Mouse (Mus musculus): Measurements from ENCODE around the gene Zbtb8os. TPM values are rescaled to one million over a fixed set of nuclear protein-coding genes. Genes with fewer than 3 reads are reported as not detected.

Zbtb8os gene
- polyA plus RNA-seq, 1 experiment from 2014 or later: 46.5 TPM

GRCm38 (mm10) chr4:129303401-129303800 is 32.1 kb upstream of the Zbtb8os start:
- Histone ChIP-seq H3K4me3 (no peak overlapping the region), H3K4me1 (peaks cover 13% of the 10 kb centered on the region), H3K27ac (no peak overlapping the region), H3K27me3 (ENCODE audit: poor library complexity, severe bottlenecking) (no peaks in the 10 kb centered on the region), H3K9me3 (peaks cover 11% of the 10 kb centered on the region), H3K36me3 (replicated peaks) (peaks cover 38% of the 10 kb centered on the region)
- no peak for DNase-seq (ENCODE audit: extremely low spot score, low spot score)
- 83% methylated on average over 5 of the region's 5 CpGs for WGBS

DNA sequence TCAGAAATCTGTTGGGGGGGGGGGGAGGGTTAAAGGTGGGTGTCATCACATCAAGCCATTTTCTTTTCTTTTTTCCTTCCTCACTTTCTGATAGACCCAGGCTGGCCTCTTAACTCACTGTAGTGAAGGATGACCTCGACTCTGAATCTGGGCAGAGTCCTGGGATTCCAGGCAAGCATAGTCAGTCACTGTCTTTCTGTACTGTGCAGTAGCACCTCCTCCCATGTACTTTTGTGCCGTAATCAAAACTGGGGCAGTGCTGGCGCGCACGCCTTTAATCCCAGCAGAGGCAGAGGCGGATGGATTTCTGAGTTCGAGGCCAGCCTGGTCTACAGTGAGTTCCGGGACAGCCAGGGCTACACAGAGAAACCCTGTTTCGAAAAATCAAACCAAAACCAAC is 31.7 kb upstream of the Zbtb8os start:
- WGBS: 94% methylated on average over 9 of the region's 9 CpGs
- no peak for DNase-seq (ENCODE audit: extremely low spot score, low spot score)
- Histone ChIP-seq H3K4me3 (no peak overlapping the region), H3K4me1 (peaks cover 8% of the 10 kb centered on the region), H3K9me3 (peaks cover 11% of the 10 kb centered on the region), H3K36me3 (replicated peaks) (peaks cover 42% of the 10 kb centered on the region), H3K27me3 (ENCODE audit: poor library complexity, severe bottlenecking) (no peaks in the 10 kb centered on the region), H3K27ac (no peak overlapping the region)

DNA sequence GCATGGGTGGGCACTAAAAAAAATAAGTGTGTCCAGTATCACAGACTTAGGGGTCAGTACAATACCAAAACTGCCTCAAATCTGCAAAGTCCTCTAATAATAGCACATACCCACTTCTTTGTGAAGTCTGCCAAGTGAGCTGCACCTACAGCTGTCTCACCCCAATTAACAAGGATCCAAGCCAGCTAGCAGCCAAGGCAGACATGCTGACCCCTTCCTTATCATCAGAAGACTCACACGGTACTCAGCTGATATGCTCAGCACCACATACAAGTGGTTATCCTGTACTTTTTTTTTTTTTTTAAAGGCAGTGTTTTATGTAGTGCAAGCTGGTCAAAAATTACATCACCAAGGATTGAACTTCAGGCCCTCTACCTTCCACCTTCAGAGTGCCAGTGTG is 31.2 kb upstream of the Zbtb8os start:
- peaks cover 47% of the 10 kb centered on the region for H3K36me3 ChIP-seq (replicated peaks)
- H3K4me3 ChIP-seq: no peak overlapping the region
- peaks cover 4% of the 10 kb centered on the region for H3K4me1 ChIP-seq
- 85% methylated on average over 1 of the region's 1 CpGs for WGBS
- peaks cover 11% of the 10 kb centered on the region for H3K9me3 ChIP-seq
- DNase-seq (ENCODE audit: extremely low spot score, low spot score): no peak
- H3K27me3 ChIP-seq (ENCODE audit: poor library complexity, severe bottlenecking): no peaks in the 10 kb centered on the region
- no peak overlapping the region for H3K27ac ChIP-seq

DNA sequence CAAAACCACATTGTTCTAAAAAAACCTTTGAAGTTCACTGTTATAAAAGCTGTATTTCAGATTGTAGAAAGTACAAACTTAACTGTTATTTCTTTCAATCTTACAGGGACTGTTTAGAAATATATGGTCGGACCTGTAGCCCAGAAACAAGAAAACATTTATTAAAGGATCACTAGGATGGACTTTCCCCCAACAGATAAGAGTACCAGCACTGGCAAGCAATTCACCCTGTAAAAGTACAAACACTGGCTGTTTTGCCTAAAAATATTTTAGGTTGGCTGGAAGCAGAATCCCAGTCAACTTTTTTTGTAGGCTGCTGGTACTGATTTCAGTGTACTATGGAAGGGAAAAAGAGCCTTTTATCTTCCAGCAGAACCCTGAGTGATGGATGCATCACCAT is 27.6 kb upstream of the Zbtb8os start:
- H3K4me3 ChIP-seq: no peak overlapping the region

DNA sequence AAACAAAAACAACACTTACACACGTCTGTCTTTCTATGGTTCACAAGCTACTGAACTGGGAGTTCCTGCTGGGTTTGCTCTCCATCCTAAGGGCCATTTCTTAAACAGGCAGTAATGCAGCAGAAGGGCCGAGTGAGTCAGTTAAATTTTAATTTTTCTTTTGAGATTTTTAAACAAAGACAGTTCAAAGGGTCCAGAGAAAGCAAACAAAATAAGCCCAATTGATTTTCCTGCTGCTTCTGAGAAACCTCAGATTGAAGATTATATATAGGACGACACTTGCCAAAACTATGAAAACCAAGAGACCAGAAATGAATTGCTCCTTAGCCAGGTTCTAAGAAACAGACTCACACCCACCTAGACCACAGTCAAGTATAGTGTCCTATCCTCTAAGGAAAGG is 21.6 kb upstream of the Zbtb8os start:
- no peaks in the 10 kb centered on the region for H3K9me3 ChIP-seq
- 89% methylated on average over 3 of the region's 3 CpGs for WGBS
- H3K4me1 ChIP-seq: no peaks in the 10 kb centered on the region
- no peaks in the 10 kb centered on the region for H3K27me3 ChIP-seq (ENCODE audit: poor library complexity, severe bottlenecking)
- H3K27ac ChIP-seq: no peak overlapping the region
- peaks cover 100% of the 10 kb centered on the region for H3K36me3 ChIP-seq (replicated peaks)
- no peak for DNase-seq (ENCODE audit: extremely low spot score, low spot score)
- no peak overlapping the region for H3K4me3 ChIP-seq

More for the DNA sequence above, 27.6 kb upstream of the Zbtb8os start:
- Histone ChIP-seq H3K36me3 (replicated peaks) (peaks cover 84% of the 10 kb centered on the region), H3K9me3 (no peaks in the 10 kb centered on the region), H3K27ac (no peak overlapping the region), H3K4me1 (no peaks in the 10 kb centered on the region), H3K27me3 (ENCODE audit: poor library complexity, severe bottlenecking) (no peaks in the 10 kb centered on the region)
- no peak for DNase-seq (ENCODE audit: extremely low spot score, low spot score)
- WGBS: 90% methylated on average over 1 of the region's 1 CpGs

DNA sequence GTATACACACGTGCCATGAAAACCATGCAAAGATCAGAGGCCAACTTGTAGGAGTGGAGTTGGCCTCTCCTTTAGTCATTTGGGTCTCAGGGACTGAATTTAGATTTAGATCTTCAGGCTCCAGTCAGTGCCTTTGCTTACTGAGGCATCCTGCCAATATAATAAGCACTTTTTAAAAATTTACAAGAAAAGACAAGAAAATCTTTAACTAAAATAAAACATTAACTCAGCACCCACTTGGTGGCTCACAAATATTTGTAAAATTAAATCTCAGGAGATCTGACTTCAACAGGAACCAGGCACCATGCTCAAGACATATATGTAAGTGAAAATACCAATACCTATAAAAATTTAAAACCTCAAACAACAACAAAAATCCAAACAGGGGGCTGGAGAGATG is 14.6 kb upstream of the Zbtb8os start:
- Histone ChIP-seq H3K4me3 (no peak overlapping the region), H3K4me1 (no peaks in the 10 kb centered on the region), H3K27me3 (ENCODE audit: poor library complexity, severe bottlenecking) (no peaks in the 10 kb centered on the region), H3K36me3 (replicated peaks) (peaks cover 100% of the 10 kb centered on the region), H3K27ac (no peak overlapping the region), H3K9me3 (no peaks in the 10 kb centered on the region)
- DNase-seq (ENCODE audit: extremely low spot score, low spot score): no peak
- WGBS: 92% methylated on average over 1 of the region's 1 CpGs

DNA sequence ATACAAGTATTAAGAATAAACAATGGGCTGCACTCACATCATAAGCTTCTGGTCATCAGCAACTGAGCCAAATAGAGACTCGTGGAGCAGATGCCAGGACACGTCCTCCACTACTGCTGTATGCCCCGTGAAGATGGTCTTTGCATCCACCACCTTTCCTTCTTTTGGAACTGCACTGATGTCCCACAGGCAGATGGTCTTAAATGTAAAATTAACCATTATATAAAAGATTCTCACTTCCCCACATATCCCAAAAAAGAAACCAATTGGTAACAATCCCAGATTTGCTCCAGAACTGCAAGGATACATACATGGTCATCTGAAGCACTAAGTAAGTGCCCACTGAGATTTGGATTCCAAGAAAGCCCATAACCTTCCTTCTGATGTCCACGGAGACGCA is 13.5 kb upstream of the Zbtb8os start:
- H3K27ac ChIP-seq: no peak overlapping the region
- DNase-seq (ENCODE audit: extremely low spot score, low spot score): no peak
- H3K4me1 ChIP-seq: no peaks in the 10 kb centered on the region
- H3K36me3 ChIP-seq (replicated peaks): peaks cover 100% of the 10 kb centered on the region
- 92% methylated on average over 5 of the region's 5 CpGs for WGBS
- H3K27me3 ChIP-seq (ENCODE audit: poor library complexity, severe bottlenecking): no peaks in the 10 kb centered on the region
- no peaks in the 10 kb centered on the region for H3K9me3 ChIP-seq
- no peak overlapping the region for H3K4me3 ChIP-seq

DNA sequence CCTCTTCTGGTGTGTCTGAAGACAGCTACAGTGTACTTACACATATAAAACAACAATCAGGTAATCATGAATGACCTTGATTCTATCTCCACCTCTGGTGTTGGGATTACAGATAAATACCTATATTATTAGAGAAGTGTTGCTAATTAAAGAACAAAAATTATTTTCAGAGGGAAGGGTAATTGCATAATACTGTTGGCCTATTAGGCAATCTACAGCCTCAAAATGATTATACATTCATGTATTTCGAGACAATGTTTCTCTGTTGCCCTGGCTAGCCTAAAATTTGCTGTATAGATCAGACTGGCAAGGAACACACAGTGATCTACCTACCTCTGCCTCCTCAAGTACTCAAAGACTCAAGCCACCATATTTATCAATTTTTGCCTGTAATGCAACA is 12.0 kb upstream of the Zbtb8os start:
- H3K4me1 ChIP-seq: no peaks in the 10 kb centered on the region

DNA sequence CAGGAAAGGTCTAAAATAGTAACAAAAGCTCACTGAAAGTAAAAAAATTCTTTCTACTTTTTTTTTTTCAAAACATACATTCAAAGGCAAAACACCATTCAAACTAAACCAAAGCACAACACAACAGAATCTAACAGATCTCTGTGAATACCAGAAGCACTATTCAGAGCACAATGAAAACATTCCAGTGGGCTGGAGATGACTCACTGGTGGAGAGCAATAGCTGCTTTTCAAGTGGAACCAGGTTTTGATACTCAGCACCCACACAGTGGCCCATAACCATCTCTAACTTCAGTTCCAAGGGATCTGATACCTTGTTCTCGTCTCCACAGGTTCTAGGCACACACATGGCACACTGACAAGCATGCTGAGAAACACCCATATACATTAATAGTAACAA is 10.7 kb upstream of the Zbtb8os start:
- no peaks in the 10 kb centered on the region for H3K27me3 ChIP-seq (ENCODE audit: poor library complexity, severe bottlenecking)
- no peak overlapping the region for H3K4me3 ChIP-seq
- H3K4me1 ChIP-seq: no peaks in the 10 kb centered on the region
- no peak overlapping the region for H3K27ac ChIP-seq
- WGBS: 87% methylated on average over 1 of the region's 1 CpGs
- peaks cover 100% of the 10 kb centered on the region for H3K36me3 ChIP-seq (replicated peaks)
- DNase-seq (ENCODE audit: extremely low spot score, low spot score): no peak
- no peaks in the 10 kb centered on the region for H3K9me3 ChIP-seq

More for the DNA sequence above, 12.0 kb upstream of the Zbtb8os start:
- Histone ChIP-seq H3K9me3 (no peaks in the 10 kb centered on the region), H3K36me3 (replicated peaks) (peaks cover 100% of the 10 kb centered on the region), H3K27ac (no peak overlapping the region), H3K4me3 (no peak overlapping the region), H3K27me3 (ENCODE audit: poor library complexity, severe bottlenecking) (no peaks in the 10 kb centered on the region)
- 97% methylated on average over 1 of the region's 1 CpGs for WGBS
- DNase-seq (ENCODE audit: extremely low spot score, low spot score): no peak

GRCm38 (mm10) chr4:129326191-129326590 is 9.3 kb upstream of the Zbtb8os start:
- H3K4me3 ChIP-seq: no peak overlapping the region
- peaks cover 100% of the 10 kb centered on the region for H3K36me3 ChIP-seq (replicated peaks)
- H3K4me1 ChIP-seq: peaks cover 5% of the 10 kb centered on the region; the same call in 1 of the 2 replicates
- H3K9me3 ChIP-seq: no peaks in the 10 kb centered on the region
- H3K27ac ChIP-seq: no peak overlapping the region
- no peaks in the 10 kb centered on the region for H3K27me3 ChIP-seq (ENCODE audit: poor library complexity, severe bottlenecking)
- no peak for DNase-seq (ENCODE audit: extremely low spot score, low spot score)
- WGBS: 77% methylated on average over 1 of the region's 1 CpGs

GRCm38 (mm10) chr4:129332846-129333245 is 2.6 kb upstream of the Zbtb8os start:
- no peak for DNase-seq (ENCODE audit: extremely low spot score, low spot score)
- peaks cover 62% of the 10 kb centered on the region for H3K36me3 ChIP-seq (replicated peaks)
- WGBS: 78% methylated on average over 1 of the region's 1 CpGs
- H3K27me3 ChIP-seq (ENCODE audit: poor library complexity, severe bottlenecking): no peaks in the 10 kb centered on the region
- no peaks in the 10 kb centered on the region for H3K9me3 ChIP-seq
- H3K4me1 ChIP-seq: peaks cover 52% of the 10 kb centered on the region
- H3K27ac ChIP-seq: no peak overlapping the region
- peak overlapping the region; percentile 96 for H3K4me3 ChIP-seq

DNA sequence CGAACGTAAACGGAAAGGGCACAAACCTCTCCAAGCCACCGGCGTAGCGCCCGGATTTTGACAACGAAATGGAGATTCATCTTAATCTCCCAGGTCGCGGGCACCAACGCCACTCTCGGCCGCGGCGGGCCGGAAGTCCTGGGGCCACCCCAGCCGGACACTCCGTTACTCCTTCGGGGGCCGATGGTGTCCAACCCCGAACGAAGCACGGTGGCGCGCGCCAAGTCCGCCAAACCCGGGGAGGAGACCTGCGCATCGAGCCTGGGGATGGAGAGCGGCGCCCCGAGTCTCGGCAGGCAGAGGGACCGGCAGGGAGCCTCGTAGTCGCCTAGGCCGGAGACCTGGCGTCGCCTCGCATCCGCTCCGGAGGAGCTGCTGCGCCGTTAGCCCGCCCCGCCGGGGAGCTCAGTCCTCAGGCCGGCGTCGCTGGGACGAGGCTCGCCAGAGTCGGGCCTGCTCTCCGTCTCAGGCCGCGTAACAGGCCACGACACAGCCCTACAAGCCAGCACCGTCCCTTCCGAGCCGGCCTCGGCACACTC is 749 bp upstream of the Zbtb8os start:
- Histone ChIP-seq H3K27me3 (ENCODE audit: poor library complexity, severe bottlenecking) (no peaks in the 10 kb centered on the region), H3K4me3 (peak overlapping the region; percentile 96), H3K36me3 (replicated peaks) (peaks cover 43% of the 10 kb centered on the region), H3K4me1 (peaks cover 52% of the 10 kb centered on the region), H3K27ac (peak overlapping the region; percentile 99), H3K9me3 (no peaks in the 10 kb centered on the region)
- WGBS: under 1% methylated on average over 62 of the region's 62 CpGs
- DNase-seq (ENCODE audit: extremely low spot score, low spot score): no peak

DNA sequence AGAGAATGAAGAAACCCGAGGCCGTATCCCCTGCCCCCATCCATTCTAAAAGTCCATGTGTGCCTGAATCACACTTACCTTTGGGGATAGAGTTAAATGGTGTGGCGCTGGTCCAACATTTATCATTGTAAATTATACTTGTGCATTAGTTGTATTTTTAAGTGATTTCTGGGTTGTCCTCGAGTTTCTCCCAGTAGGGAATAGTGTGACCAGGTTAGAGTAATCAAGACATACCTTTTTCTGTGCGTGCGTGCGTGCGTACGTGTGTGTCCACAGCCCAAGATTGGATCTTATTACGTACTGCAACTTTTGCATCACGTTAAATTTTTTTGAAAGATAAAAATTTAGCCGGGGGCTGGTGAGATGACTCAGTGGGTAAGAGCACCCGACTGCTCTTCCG is 796 bp downstream of the Zbtb8os start:
- H3K9me3 ChIP-seq: no peaks in the 10 kb centered on the region
- peak overlapping the region; percentile 96 for H3K4me3 ChIP-seq
- no peak for DNase-seq (ENCODE audit: extremely low spot score, low spot score)
- WGBS: 59% methylated on average over 14 of the region's 14 CpGs
- H3K27ac ChIP-seq: peak overlapping the region; percentile 99
- H3K36me3 ChIP-seq (replicated peaks): peaks cover 39% of the 10 kb centered on the region
- H3K4me1 ChIP-seq: peaks cover 46% of the 10 kb centered on the region
- H3K27me3 ChIP-seq (ENCODE audit: poor library complexity, severe bottlenecking): no peaks in the 10 kb centered on the region

DNA sequence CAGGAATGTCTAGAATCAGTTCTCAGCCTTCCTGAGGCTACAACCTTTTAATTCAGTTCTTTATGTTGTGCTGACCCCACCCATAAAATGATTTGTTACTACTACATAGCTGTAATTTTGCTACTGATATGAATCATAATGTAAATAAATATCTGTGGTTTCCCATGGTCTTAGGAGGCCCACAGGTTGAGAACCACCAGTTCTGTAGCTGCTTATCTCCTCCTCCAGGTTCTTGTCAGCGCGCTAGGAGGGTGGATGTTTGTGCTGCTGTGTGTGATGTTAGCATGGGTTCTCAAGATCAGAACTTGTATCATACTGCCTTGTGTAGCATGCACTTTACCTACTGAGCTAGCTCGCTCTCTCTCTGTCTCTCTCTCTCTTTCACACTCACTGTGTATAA is 4.2 kb downstream of the Zbtb8os start:
- peaks cover 17% of the 10 kb centered on the region for H3K4me1 ChIP-seq
- no peak overlapping the region for H3K27ac ChIP-seq
- H3K27me3 ChIP-seq (ENCODE audit: poor library complexity, severe bottlenecking): no peaks in the 10 kb centered on the region
- H3K4me3 ChIP-seq: no peak overlapping the region
- peaks cover 45% of the 10 kb centered on the region for H3K36me3 ChIP-seq (replicated peaks)
- H3K9me3 ChIP-seq: no peaks in the 10 kb centered on the region
- 96% methylated on average over 3 of the region's 3 CpGs for WGBS
- DNase-seq (ENCODE audit: extremely low spot score, low spot score): no peak

Measured in forebrain, embryonic 10.5 days (tissue).